Mouse (Mus musculus) thymus, postnatal 25 days (tissue): ENCODE measurements around the gene Fndc3b.
A peak's percentile ranks its signal among the peaks of the same experiment; 100 is the strongest.

Experiments used
- DNase-seq: peaks from one replicate; pipeline ENCODE4 v3.0.0; 2022

Fndc3b gene

GRCm38 (mm10) chr3:27710648-27711428 lies at the start of gene Fndc3b:
TSS of gene Fndc3b (minus strand) at chr3:27711307.
- DNase-seq = peak; percentile 82

GRCm38 (mm10) chr3:27760278-27760677 lies 49.2 kb upstream of the Fndc3b start:
- DNase-seq = no peak

GRCm38 (mm10) chr3:27758976-27759375 lies 47.9 kb upstream of the Fndc3b start:
- DNase-seq = no peak

GRCm38 (mm10) chr3:27751657-27752056 lies 40.5 kb upstream of the Fndc3b start:
- DNase-seq = no peak

GRCm38 (mm10) chr3:27751156-27751555 lies 40.0 kb upstream of the Fndc3b start:
- no peak for DNase-seq

GRCm38 (mm10) chr3:27745651-27746050 lies 34.5 kb upstream of the Fndc3b start:
- no peak for DNase-seq

GRCm38 (mm10) chr3:27744754-27745153 lies 33.6 kb upstream of the Fndc3b start:
- no peak for DNase-seq

GRCm38 (mm10) chr3:27743271-27744145 lies 32.4 kb upstream of the Fndc3b start:
- DNase-seq = no peak

- DNase-seq = no peak
Measured at GRCm38 (mm10) chr3:27742124-27742523, 31.0 kb upstream of the Fndc3b start.

- no peak for DNase-seq
Measured at GRCm38 (mm10) chr3:27740136-27740535, 29.0 kb upstream of the Fndc3b start.

- no peak for DNase-seq
Measured at GRCm38 (mm10) chr3:27736180-27736579, 25.1 kb upstream of the Fndc3b start.

GRCm38 (mm10) chr3:27735113-27735512 lies 24.0 kb upstream of the Fndc3b start:
- no peak for DNase-seq

GRCm38 (mm10) chr3:27728798-27729782 lies 18.0 kb upstream of the Fndc3b start:
- no peak for DNase-seq

GRCm38 (mm10) chr3:27728176-27728575 lies 17.1 kb upstream of the Fndc3b start:
- no peak for DNase-seq

GRCm38 (mm10) chr3:27725752-27726151 lies 14.6 kb upstream of the Fndc3b start:
- no peak for DNase-seq

- no peak for DNase-seq
Measured at GRCm38 (mm10) chr3:27724208-27724607, 13.1 kb upstream of the Fndc3b start.

GRCm38 (mm10) chr3:27718829-27719365 lies 7.8 kb upstream of the Fndc3b start:
- DNase-seq = no peak

GRCm38 (mm10) chr3:27713971-27714370 lies 2.9 kb upstream of the Fndc3b start:
- no peak for DNase-seq

GRCm38 (mm10) chr3:27712421-27712820 lies 1.3 kb upstream of the Fndc3b start:
- no peak for DNase-seq

GRCm38 (mm10) chr3:27709906-27710647 lies 1.0 kb downstream of the Fndc3b start:
- peak; percentile 13 for DNase-seq

GRCm38 (mm10) chr3:27709096-27709905 lies 1.8 kb downstream of the Fndc3b start:
- DNase-seq = no peak
